Mouse (Mus musculus) left cerebral cortex, postnatal 10 days (tissue): ENCODE measurements around the gene Defb38. TPM values are rescaled to one million over a fixed set of nuclear protein-coding genes. Genes with fewer than 3 reads are reported as not detected.

ENCODE experiments used
- DNase-seq, 2 experiments: peaks; one replicate each; pipeline ENCODE4 v3.0.0; 2021 to 2022; ENCODE audit warnings: low spot score in 2 of 2, mixed read lengths in 1 of 2; ENCODE audit errors: extremely low spot score in 1 of 2
- intact Hi-C: fragments of 180-260 bp; cut with DNase I; formaldehyde crosslinking; loops from one replicate; pipeline ENCODE4 v1.15.1; 2025
- total RNA-seq, 2 experiments: library from RNA; stranded (reverse); gene quantifications; 2 replicates each; pipeline ENCODE4 v1.2.3; 2021

The Defb38 gene
- total RNA-seq = not detected

GRCm38 (mm10) chr8:19026466-19026865 is at the start of gene Defb38:
Gene Defb38, minus strand, starts transcription at chr8:19026566.
- intact Hi-C loops = no loop called here
- no peak for DNase-seq

- intact Hi-C loops = no loop called here
- DNase-seq = no peak
Measured at GRCm38 (mm10) chr8:19066013-19066412, 39.6 kb upstream of the Defb38 start.

- no peak for DNase-seq
- intact Hi-C loops = no loop called here
Measured at GRCm38 (mm10) chr8:19064710-19065109, 38.3 kb upstream of the Defb38 start, which contains the start of gene Defb39. Gene Defb39, minus strand, starts transcription at chr8:19064810.

- intact Hi-C loops = no loop called here
- no peak for DNase-seq
Measured at GRCm38 (mm10) chr8:19062891-19063290, 36.5 kb upstream of the Defb38 start.

- DNase-seq = no peak
- intact Hi-C loops = no loop called here
Measured at GRCm38 (mm10) chr8:19045242-19045641, 18.9 kb upstream of the Defb38 start.

Other genes with a start within 250 kb of the Defb38 start
- not detected for gene Defb40, start 48.3 kb downstream of the Defb38 start, total RNA-seq
- gene Defb37, start 35.5 kb downstream of the Defb38 start, total RNA-seq = not detected
- gene Defb39, start 38.2 kb upstream of the Defb38 start, total RNA-seq = not detected
- not detected for gene Defb12, start 88.3 kb upstream of the Defb38 start, total RNA-seq
- gene Defb34, start 97.2 kb upstream of the Defb38 start, total RNA-seq = not detected
- not detected for gene Gm45826, start 114.2 kb upstream of the Defb38 start, total RNA-seq
- gene Defb14, start 167.8 kb upstream of the Defb38 start, total RNA-seq = not detected
- gene Defb4, start 172.1 kb upstream of the Defb38 start, total RNA-seq = not detected
- not detected for gene Defb6, start 198.9 kb upstream of the Defb38 start, total RNA-seq
- gene Defb46, start 213.3 kb upstream of the Defb38 start, total RNA-seq = not detected
- gene Defb5, start 221.0 kb upstream of the Defb38 start, total RNA-seq = not detected